Mouse (Mus musculus) cerebellum, postnatal 10 days (tissue): ENCODE results near the gene Obscn.

Source experiments
- DNase-seq, 2 experiments: peaks; one replicate each; pipeline ENCODE4 v3.0.0; 2021; ENCODE audit warnings: mixed read lengths in 2 of 2

The Obscn gene

GRCm38 (mm10) chr11:58981541-58982447 lies 154.4 kb downstream of the Obscn start:
- peak; percentile 69 to 79 for DNase-seq

- DNase-seq, result peak; percentile 41 to 58
Observed at GRCm38 (mm10) chr11:58980381-58980990, 155.7 kb downstream of the Obscn start.

GRCm38 (mm10) chr11:58979661-58980060 lies 156.5 kb downstream of the Obscn start:
- DNase-seq, result no peak

DNA sequence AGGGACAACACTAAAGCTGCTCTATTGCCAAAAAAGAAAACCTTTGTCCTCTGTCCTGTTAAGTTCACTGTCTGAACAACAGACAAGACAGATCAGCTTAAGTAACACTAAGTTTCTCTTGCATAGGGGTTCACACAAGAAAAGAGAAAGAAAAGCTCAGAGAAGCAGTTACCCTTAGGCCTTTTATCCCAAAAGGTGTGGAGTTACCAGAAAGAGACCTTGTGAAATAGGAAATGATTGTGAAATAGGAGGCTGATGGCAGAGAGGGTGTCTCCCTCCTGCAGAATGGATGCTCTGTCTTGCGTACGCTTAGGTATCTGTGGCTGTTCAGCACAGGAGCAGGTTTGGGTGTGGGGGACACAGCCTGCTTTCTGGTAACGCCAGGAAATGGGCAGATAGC lies 157.0 kb downstream of the Obscn start:
- DNase-seq, result no peak

GRCm38 (mm10) chr11:58978706-58979030 lies 157.5 kb downstream of the Obscn start:
- DNase-seq, result no peak

DNA sequence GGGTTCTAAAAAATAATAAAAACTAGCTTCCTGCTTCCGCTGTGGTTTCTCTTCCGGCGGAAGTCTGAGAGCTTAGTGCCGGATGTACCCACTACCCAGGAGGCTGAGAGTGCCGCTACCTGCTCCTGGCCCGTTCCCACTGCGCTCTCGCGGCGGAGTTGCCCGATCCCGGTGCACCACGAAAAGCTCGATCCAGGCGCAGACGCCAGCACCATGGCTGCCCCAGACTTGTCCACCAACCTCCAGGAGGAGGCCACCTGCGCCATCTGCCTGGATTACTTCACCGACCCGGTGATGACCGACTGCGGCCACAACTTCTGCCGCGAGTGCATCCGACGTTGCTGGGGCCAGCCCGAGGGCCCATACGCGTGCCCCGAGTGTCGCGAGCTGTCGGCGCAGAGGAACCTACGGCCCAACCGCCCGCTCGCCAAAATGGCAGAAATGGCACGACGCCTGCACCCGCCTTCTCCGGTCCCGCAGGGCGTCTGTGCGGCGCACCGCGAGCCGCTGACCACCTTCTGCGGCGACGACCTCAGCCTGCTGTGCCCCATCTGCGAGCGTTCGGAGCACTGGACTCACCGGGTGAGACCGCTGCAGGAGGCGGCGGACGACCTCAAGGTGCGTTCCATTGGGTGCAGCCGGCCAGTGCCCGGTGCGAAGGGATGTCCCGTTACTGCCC lies 158.0 kb downstream of the Obscn start, which contains the start of gene Trim11:
Gene Trim11, plus strand, starts transcription at position 67 of the 679 bp plus-strand sequence.
- DNase-seq, result peak; percentile 76 to 77

DNA sequence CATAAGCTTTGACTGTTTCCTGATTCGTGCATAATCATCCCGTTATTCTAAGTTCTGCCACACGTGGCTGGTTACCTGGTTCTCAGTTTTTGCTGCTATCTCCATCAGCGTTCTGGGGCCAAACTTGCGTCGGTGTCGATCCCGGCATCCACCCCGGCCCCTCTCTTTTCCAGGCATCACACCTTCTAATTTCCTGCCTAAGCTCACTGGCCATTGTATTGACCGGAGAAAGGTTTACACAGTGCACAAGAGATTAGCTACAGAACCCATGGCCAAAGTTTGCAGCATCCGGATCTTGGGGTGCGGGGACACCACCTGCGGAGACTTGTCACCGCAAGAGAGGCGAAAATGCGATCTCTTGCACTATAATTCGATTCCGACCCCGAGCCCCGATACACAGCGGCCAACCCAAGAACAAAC lies 158.6 kb downstream of the Obscn start:
- DNase-seq, result no peak

GRCm38 (mm10) chr11:58977150-58977549 lies 159.1 kb downstream of the Obscn start:
- DNase-seq, result peak in 1 of 2 experiments; percentile 28

GRCm38 (mm10) chr11:58974414-58974813 lies 161.8 kb downstream of the Obscn start:
- DNase-seq, result no peak

GRCm38 (mm10) chr11:58971796-58972195 lies 164.4 kb downstream of the Obscn start:
- DNase-seq, result no peak

GRCm38 (mm10) chr11:58970831-58971530 lies 165.2 kb downstream of the Obscn start:
- DNase-seq, result no peak

- no peak for DNase-seq
Observed at GRCm38 (mm10) chr11:58969659-58970058, 166.5 kb downstream of the Obscn start.

DNA sequence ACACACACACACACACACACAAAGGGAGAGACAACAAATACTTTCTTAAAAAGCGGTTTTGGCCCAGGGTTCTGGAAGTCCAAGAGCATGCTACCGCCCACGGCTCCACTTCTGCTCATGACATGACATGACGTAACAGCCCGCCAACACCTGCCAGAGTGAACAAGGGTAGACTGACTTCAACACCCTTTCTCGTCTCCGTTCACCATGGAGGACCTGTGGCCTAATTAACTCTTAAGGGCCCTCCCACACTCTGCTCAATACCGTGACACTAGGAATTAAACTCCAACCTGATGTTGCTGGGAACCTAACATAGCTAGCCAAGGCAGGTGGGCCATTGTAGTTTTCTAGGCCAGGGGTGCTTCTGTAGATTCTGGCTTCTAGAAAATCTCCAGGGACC lies 167.2 kb downstream of the Obscn start:
- DNase-seq, result no peak

GRCm38 (mm10) chr11:58968551-58968950 lies 167.7 kb downstream of the Obscn start:
- no peak for DNase-seq

- DNase-seq, result peak; percentile 64 to 70
Observed at GRCm38 (mm10) chr11:58967346-58967745, 168.9 kb downstream of the Obscn start.

DNA sequence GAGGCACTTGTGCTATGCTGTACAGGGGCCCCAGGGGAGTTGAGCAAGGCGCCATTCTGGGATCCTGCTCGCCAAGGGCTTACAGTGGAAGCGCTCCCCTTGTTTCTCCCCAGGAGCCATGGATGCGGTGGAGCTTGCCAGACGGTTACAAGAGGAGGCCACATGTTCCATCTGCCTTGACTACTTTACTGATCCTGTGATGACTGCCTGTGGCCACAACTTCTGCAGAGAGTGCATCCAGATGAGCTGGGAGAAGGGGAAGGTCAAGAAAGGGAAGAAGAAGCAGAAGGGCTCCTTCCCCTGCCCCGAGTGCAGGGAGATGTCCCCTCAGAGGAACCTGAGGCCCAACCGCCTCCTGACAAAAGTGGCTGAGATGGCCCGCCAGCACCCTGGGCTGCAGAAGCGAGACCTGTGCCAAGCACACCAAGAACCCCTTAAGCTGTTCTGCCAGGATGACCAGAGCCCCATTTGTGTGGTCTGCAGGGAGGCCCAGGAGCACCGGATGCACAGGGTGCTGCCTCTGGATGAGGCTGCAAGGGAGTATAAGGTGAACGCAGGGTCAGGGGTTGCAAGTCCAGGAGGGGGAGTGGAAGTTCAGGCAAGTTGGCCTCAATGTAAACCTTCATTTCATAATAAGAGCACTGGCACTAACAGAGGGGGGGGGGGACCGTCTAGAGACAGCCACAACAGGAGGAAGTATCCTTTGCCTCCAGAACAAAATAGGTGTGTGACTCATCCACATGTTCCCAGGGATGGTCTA lies 171.0 kb downstream of the Obscn start:
- DNase-seq, result no peak

GRCm38 (mm10) chr11:58964216-58964615 lies 172.0 kb downstream of the Obscn start:
- no peak for DNase-seq

DNA sequence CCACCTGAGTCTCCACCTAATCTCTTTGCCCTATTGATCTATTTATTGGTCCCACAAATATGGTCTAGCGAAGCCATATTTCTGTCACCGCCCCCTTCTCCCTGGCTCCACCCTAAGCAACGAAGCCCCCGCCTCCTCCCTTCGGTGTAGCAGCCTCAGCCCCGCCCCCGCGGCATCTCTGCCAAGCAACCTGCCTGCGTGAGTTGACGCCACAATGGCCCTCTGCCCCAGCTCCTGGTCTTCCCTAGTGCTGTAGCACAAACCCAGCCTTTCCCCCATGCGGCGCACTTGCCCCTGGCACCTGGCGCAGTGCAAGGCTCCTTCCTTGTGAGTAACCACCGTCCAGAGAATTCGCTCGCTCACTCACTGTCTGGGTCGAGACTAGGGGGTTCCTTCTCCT lies 172.7 kb downstream of the Obscn start:
- DNase-seq, result peak; percentile 80

DNA sequence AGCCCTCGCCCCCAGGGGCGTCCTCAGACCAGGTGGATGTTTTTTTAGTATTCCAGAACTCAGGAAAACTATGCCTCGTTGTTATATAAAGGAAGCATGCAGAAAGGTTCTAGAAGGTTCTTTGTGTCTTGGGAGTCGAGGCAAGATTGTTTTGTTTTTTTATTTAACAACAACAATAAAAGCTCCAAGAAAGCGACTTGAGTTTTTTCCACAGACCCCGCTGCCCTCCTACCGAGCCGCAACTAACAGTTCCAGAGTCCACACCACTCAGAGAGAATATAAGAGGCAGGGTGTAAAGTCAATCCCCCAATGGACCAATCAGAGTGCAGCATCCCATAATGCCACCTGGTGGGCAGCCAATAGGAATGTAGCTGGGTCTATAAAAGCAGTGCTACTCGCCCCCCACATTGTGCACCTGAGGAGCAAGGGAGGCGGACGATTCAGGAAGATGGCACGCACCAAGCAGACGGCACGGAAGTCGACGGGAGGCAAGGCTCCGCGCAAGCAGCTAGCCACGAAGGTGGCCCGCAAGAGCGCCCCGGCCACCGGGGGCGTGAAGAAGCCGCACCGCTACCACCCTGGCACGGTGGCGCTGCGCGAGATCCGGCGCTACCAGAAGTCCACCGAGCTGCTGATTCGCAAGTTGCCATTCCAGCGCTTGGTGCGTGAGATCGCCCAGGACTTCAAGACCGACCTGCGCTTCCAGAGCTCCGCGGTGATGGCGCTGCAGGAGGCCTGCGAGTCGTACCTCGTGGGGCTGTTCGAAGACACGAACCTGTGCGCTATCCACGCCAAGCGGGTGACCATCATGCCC lies 174.6 kb downstream of the Obscn start:
- DNase-seq, result peak; percentile 44 to 49

GRCm38 (mm10) chr11:58959921-58960465 lies 176.2 kb downstream of the Obscn start:
- DNase-seq, result peak; percentile 90 to 91
